Mouse (Mus musculus) megakaryocyte, embryonic 14.5 days (primary cell): ENCODE results near the gene Paxbp1.

Experiments used
- FLI1 ChIP-seq: IDR thresholded peaks from 2 replicates; pipeline ENCODE4 v1.6.1; 2012; ENCODE audit warnings: low read length, inconsistent platforms, mixed read lengths
- GATA1 ChIP-seq: IDR thresholded peaks from 3 replicates; pipeline ENCODE4 v1.6.1; 2012; ENCODE audit warnings: mixed read lengths, low read length, inconsistent platforms, borderline replicate concordance

DNA sequence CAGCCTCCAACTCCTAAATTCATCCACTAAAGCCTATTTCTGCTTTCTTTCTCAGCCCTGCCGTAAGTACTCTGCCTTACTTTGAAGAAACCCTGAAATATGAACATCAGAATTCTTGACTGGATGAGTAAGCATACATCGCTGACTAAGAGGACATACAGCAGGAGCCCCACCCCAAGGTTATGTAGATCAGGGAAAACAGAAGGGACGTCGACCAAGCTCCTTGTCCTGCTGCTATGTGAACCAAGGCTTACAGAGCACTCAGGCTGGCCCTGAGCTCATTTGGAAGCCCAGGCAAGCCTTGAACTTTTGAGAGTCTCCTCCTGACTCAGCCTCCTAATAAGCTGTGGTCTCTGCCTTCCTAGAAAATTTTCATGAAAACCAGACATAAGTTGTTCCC is 28.6 kb downstream of the Paxbp1 start:
- TF ChIP-seq GATA1 (no peak), FLI1 (no peak)
